Mouse (Mus musculus) ES-E14 (cell line): Measurements from ENCODE around the gene Pygo2. TPM values are rescaled to one million over a fixed set of nuclear protein-coding genes. Genes with fewer than 3 reads are reported as not detected.

Experiments
- DNase-seq: peaks from one replicate; pipeline ENCODE4 v3.0.0-alpha.2; 2013; ENCODE audit warnings: low read depth, low spot score
- H3K27ac ChIP-seq: 2 replicates; pipeline ENCODE4 v1.5.1; 2012; ENCODE audit warnings: low read depth, mild to moderate bottlenecking, low read length, moderate library complexity, mixed read lengths; ENCODE audit not compliant: poor library complexity, insufficient read depth, severe bottlenecking
- H3K36me3 ChIP-seq: 2 replicates; pipeline ENCODE4 v1.6.1; 2012; ENCODE audit warnings: mild to moderate bottlenecking, low read length, moderate library complexity, mixed read lengths; ENCODE audit not compliant: control insufficient read depth, poor library complexity, insufficient read depth, severe bottlenecking
- H3K4me1 ChIP-seq, 2 experiments: fragments of 150-350 bp in 1 of 2; sonication (generic) in 1 of 2; 2 replicates each; pipeline ENCODE4 v1.6.1; 2012; ENCODE audit warnings: low read length in 2 of 2, mild to moderate bottlenecking in 1 of 2, mixed read lengths in 1 of 2; ENCODE audit not compliant: control insufficient read depth in 2 of 2, insufficient read depth in 2 of 2, poor library complexity in 1 of 2
- H3K4me3 ChIP-seq, 2 experiments: fragments of 150-350 bp in 1 of 2; sonication (generic) in 1 of 2; 2 replicates each; pipeline ENCODE4 v1.5.1; 2012; ENCODE audit warnings: low read length in 2 of 2, low read depth in 1 of 2, mild to moderate bottlenecking in 1 of 2, mixed read lengths in 1 of 2; ENCODE audit not compliant: insufficient read depth in 1 of 2, poor library complexity in 1 of 2, severe bottlenecking in 1 of 2
- H3K9ac ChIP-seq: 2 replicates; pipeline ENCODE4 v1.6.1; 2012; ENCODE audit warnings: low read depth, mild to moderate bottlenecking, low read length, mixed read lengths; ENCODE audit not compliant: poor library complexity, insufficient read depth, severe bottlenecking
- H3K9me3 ChIP-seq: fragments of 150-350 bp; sonication (generic); 2 replicates; pipeline ENCODE4 v1.6.1; 2012; ENCODE audit warnings: low read depth, mild to moderate bottlenecking, low read length; ENCODE audit not compliant: control insufficient read depth, insufficient read depth
- CHD2 ChIP-seq: IDR thresholded peaks from 2 replicates; pipeline ENCODE4 v1.6.1; 2014; ENCODE audit warnings: mild to moderate bottlenecking, low read depth, low read length, inconsistent platforms
- HCFC1 ChIP-seq: IDR thresholded peaks from 2 replicates; pipeline ENCODE4 v1.6.1; 2012; ENCODE audit warnings: low read length, inconsistent platforms, borderline replicate concordance; ENCODE audit not compliant: insufficient read depth
- MAFK ChIP-seq: IDR thresholded peaks from 2 replicates; pipeline ENCODE4 v1.6.1; 2014; ENCODE audit warnings: mild to moderate bottlenecking, low read depth, low read length, inconsistent platforms; ENCODE audit not compliant: insufficient read depth
- ZC3H11A ChIP-seq: IDR thresholded peaks from 2 replicates; pipeline ENCODE4 v1.6.1; 2012; ENCODE audit warnings: low read depth, mild to moderate bottlenecking, inconsistent platforms, low read length, borderline replicate concordance
- ZNF384 ChIP-seq: IDR thresholded peaks from 2 replicates; pipeline ENCODE4 v1.6.1; 2012; ENCODE audit warnings: low read depth, low read length, inconsistent platforms
- in situ Hi-C, 2 experiments: fragments of 600-800 bp; cut with MboI; formaldehyde crosslinking; loops; one replicate each; pipeline ENCODE4 v1.15.1; 2025; ENCODE audit warnings: low sequenced_read_pairs in 2 of 2, inconsistent platforms in 1 of 2; ENCODE audit not compliant: unreplicated experiment in 2 of 2
- total RNA-seq: library from RNA; depleted of rRNA; stranded (reverse); fragments of 300-350 nt; gene quantifications from 2 replicates; pipeline ENCODE4 v1.2.3, GENCODE M21; 2012

Gene Pygo2
- total RNA-seq, 1 experiment = 39.2 TPM

DNA sequence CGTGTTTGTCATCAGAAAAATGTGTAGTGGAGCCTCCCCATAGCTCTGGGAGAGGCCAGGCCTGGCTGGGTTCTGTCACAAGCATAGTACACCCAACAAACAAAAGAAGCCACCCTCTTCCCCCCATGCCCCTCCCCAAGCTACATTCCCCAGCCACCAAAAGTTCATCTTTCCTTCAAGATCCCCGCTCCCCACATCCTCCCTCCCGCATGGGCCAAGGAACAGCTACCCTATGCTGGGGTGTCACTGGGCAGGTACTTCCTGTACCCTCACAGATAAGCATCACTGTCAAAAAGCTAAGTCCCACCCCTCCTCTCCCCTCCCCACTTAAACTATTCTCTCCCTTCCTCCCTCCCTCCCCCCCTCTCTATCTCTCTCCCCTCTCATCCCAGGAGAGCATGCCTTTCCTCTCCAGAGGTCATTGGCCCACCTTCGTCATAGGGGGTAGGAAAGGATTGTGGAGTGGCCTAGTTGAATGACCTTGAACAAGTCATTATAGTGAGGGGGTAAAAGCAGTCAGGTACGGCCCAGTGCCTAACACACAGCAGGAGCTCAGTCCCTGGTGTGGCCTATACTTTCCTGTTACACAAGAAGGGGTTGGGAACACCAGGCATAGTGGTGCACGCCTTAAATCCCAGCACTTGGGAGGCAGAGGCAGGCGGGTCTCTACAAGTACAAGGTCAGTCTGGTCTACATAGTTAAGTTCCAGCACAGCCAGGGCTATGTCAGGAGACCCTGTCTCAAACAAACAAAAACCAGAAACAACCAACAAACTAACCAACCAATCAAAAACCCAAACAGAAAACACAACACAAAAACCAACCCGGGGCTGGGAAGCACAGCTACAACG lies 47.8 kb upstream of the Pygo2 start:
- peaks cover 17% of the 10 kb centered on the region; the same call in 1 of the 2 replicates for H3K36me3 ChIP-seq
- in situ Hi-C loops = no loop called here
- no peaks in the 10 kb centered on the region for H3K9me3 ChIP-seq
- TF ChIP-seq CHD2 (no peak), ZC3H11A (no peak), HCFC1 (no peak), ZNF384 (no peak), MAFK (no peak)
- peak; percentile 72 for DNase-seq
- H3K27ac ChIP-seq = peak overlapping the region; percentile 90
- H3K9ac ChIP-seq = no peak overlapping the region
- peak overlapping the region in 1 of 2 experiments; percentile 13; a peak in 1 of 4 replicates for H3K4me3 ChIP-seq
- H3K4me1 ChIP-seq = peaks cover 6 to 60% of the 10 kb centered on the region in 2 experiments

DNA sequence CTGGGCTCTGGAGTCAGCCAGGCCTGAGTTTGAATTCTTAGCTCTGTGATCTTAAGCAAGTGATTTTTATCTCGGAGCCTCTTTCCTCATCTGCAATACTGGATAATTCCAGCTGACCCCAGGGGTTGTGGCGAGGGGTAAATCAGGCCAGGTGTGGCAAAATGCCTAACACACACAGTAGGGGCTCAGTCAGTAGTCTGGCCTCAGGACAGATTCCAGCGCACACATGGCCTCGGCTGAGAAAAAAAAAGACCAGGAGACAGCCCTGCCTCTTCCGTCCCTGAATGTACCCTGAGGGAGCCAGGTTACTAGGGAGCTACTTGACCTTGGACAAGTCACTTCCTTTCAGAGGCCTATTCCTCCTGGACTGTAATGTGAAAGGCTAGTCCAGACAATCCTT lies 47.1 kb upstream of the Pygo2 start:
- Histone ChIP-seq H3K27ac (peak overlapping the region; percentile 90), H3K4me1 (peaks cover 5 to 63% of the 10 kb centered on the region in 2 experiments)

DNA sequence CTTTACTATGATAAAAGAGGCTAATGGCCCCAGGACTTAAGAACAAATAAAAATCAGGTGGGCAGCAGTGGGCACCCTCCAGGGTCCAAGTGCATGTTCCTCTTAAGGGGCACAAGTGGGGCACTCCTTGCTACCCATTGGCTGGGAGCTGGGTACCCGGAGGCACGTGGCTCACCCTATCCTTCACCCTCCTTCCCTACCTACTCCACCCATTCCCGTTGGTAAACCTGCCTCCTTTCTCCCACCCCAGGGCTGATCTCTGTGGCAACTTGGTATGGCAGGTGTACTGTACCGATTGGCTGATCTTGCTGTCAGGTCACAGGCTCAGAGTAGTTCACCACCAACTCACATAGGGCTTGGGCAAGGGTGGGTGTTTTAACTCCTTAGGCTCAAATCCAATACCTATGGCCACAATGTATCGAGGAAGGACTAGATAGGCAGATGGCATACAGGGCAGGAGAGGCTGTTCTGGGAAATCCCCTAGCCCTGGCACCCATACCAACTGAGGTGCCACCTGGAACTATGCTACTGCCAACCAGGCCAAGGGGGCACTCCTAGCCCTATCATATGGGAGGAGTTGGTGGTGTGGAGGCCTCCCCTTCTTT lies 46.3 kb upstream of the Pygo2 start:
- H3K27ac ChIP-seq = peak overlapping the region; percentile 90
- peaks cover 15% of the 10 kb centered on the region; the same call in 1 of the 2 replicates for H3K36me3 ChIP-seq
- in situ Hi-C loops = no loop called here
- no peak overlapping the region for H3K4me3 ChIP-seq
- no peak for DNase-seq
- no peak for TF ChIP-seq ZC3H11A
- no peak for TF ChIP-seq CHD2
- TF ChIP-seq HCFC1 = no peak
- TF ChIP-seq MAFK = no peak
- no peak for TF ChIP-seq ZNF384
- no peak overlapping the region for H3K9ac ChIP-seq
- peaks cover 4 to 69% of the 10 kb centered on the region in 2 experiments for H3K4me1 ChIP-seq
- no peaks in the 10 kb centered on the region for H3K9me3 ChIP-seq

More for the DNA sequence above, 47.1 kb upstream of the Pygo2 start:
- Histone ChIP-seq H3K36me3 (peaks cover 15% of the 10 kb centered on the region; the same call in 1 of the 2 replicates), H3K9me3 (no peaks in the 10 kb centered on the region), H3K4me3 (peak overlapping the region in 1 of 2 experiments; percentile 5; a peak in 1 of 4 replicates), H3K9ac (no peak overlapping the region)
- in situ Hi-C loops = no loop called here
- TF ChIP-seq CHD2 = no peak
- TF ChIP-seq ZNF384 = peak; percentile 74
- DNase-seq = peak; percentile 63

DNA sequence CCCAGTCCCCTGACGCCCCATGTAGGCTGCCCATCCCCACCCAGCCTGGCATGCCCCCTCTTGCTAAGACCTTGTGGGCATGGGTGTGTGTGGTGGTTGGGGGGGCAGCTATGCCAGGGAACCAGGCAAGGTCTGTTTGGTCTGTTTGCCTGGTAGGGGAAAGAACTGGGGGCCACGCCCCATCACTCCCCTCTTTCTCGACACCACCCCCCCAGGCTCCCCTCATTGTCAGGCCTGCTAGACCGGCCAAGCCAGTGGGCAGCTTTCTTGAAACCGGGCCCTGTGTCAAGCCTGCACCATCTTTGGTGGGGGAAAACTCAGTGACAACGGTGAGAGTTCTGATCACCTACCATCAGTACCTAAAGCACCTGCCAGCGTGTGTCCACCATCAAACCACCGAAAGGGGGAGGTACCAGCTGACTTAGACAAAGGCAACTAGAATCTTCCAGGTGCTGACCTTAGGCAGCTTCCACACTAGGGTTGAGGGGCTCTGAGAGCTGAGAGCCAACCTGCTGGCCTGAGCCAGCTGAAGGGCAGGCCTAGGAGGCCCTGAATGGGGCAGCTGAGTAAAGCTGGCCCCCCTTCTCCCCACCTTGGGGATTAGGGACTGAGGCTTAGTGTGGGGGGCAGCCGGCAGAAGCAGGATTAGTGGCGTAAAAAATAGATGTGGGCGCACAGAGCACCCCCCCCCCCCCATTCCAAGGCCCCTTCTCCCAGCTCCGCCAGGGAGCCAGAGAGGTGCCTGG lies 45.5 kb upstream of the Pygo2 start:
- no peaks in the 10 kb centered on the region for H3K9me3 ChIP-seq
- in situ Hi-C loops = no loop called here
- peaks cover 2 to 68% of the 10 kb centered on the region in 2 experiments; a peak in 3 of 4 replicates for H3K4me1 ChIP-seq
- H3K9ac ChIP-seq = no peak overlapping the region
- no peak for DNase-seq
- no peak overlapping the region for H3K4me3 ChIP-seq
- H3K27ac ChIP-seq = no peak overlapping the region
- peaks cover 11% of the 10 kb centered on the region; the same call in 1 of the 2 replicates for H3K36me3 ChIP-seq
- TF ChIP-seq ZNF384 (no peak), MAFK (no peak), ZC3H11A (no peak), CHD2 (no peak), HCFC1 (no peak)
